Mouse (Mus musculus) limb, embryonic 14.5 days (tissue): ENCODE results near the gene Igsf6. TPM values are rescaled to one million over a fixed set of nuclear protein-coding genes. Genes with fewer than 3 reads are reported as not detected.

Experiments used
- ATAC-seq: fragments of 200-750 bp; cut with Nextera tagmentation; 2 replicates; pipeline ENCODE4 v1.8.0; 2017; ENCODE audit warnings: low read depth, moderate number of reproducible peaks, moderate TSS enrichment; ENCODE audit not compliant: low FRiP score
- DNase-seq: peaks from one replicate; pipeline ENCODE4 v3.0.0-alpha.2; 2015; ENCODE audit warnings: low spot score
- H3K27ac ChIP-seq: fragments of 300-500 bp; sonication (generic); replicated peaks from 2 replicates; pipeline ENCODE4 v1.5.1; 2014; ENCODE audit warnings: low read depth, mild to moderate bottlenecking, low read length, moderate library complexity, mixed read lengths
- H3K27me3 ChIP-seq: fragments of 300-500 bp; sonication (generic); 2 replicates; pipeline ENCODE4 v1.6.1; 2014; ENCODE audit warnings: low read length, mixed read lengths; ENCODE audit not compliant: control insufficient read depth, insufficient read depth
- H3K36me3 ChIP-seq: fragments of 300-500 bp; sonication (generic); 2 replicates; pipeline ENCODE4 v1.6.1; 2014; ENCODE audit warnings: mild to moderate bottlenecking, low read length, moderate library complexity, mixed read lengths; ENCODE audit not compliant: control insufficient read depth, insufficient read depth
- H3K4me1 ChIP-seq: fragments of 300-500 bp; sonication (generic); 2 replicates; pipeline ENCODE4 v1.6.1; 2014; ENCODE audit warnings: antibody characterized with exemption, low read length, mixed read lengths; ENCODE audit not compliant: control insufficient read depth, insufficient read depth
- H3K4me2 ChIP-seq: fragments of 300-500 bp; sonication (generic); replicated peaks from 2 replicates; pipeline ENCODE4 v1.6.1; 2014; ENCODE audit warnings: low read depth, mild to moderate bottlenecking, low read length, moderate library complexity; ENCODE audit not compliant: severe bottlenecking
- H3K4me3 ChIP-seq: fragments of 300-500 bp; sonication (generic); replicated peaks from 2 replicates; pipeline ENCODE4 v1.5.1; 2014; ENCODE audit warnings: low read length
- H3K9ac ChIP-seq: fragments of 300-500 bp; sonication (generic); 2 replicates; pipeline ENCODE4 v1.6.1; 2014; ENCODE audit warnings: mild to moderate bottlenecking, low read depth, low read length, moderate library complexity; ENCODE audit not compliant: severe bottlenecking
- H3K9me3 ChIP-seq: fragments of 300-500 bp; sonication (generic); 2 replicates; pipeline ENCODE4 v1.6.1; 2016; ENCODE audit warnings: low read length; ENCODE audit not compliant: control insufficient read depth
- POLR2A ChIP-seq: fragments of 200-500 bp; IDR thresholded peaks from 2 replicates; pipeline ENCODE4 v1.8.0; 2012; ENCODE audit warnings: inconsistent platforms, mild to moderate bottlenecking, moderate library complexity, borderline replicate concordance; ENCODE audit not compliant: insufficient read depth, insufficient read length; ENCODE audit errors: extremely low read depth
- WGBS: fragments of 180-500 bp; shearing (Covaris S2); extraction: QIAGEN DNeasy Blood & Tissue Kit; methylation state at CpG from one replicate; pipeline ENCODE4 v1.1.7; 2014; 5-methylcytosine and 5-hydroxymethylcytosine counted together
- polyA plus RNA-seq, 2 experiments: library from polyadenylated mRNA; depleted of rRNA in 1 of 2; stranded (reverse) in 1 of 2; unstranded in 1 of 2; fragments of >200 nt; fragmentation: Nextera tagmentation in 1 of 2; extraction: Ambion mirVana in 1 of 2; gene quantifications; 2 replicates each; pipeline versions ENCODE4 v1.2.1 to v1.2.3; 2012 to 2014

Igsf6 gene
- polyA plus RNA-seq, 2 experiments = 0.97 to 2.2 TPM

DNA sequence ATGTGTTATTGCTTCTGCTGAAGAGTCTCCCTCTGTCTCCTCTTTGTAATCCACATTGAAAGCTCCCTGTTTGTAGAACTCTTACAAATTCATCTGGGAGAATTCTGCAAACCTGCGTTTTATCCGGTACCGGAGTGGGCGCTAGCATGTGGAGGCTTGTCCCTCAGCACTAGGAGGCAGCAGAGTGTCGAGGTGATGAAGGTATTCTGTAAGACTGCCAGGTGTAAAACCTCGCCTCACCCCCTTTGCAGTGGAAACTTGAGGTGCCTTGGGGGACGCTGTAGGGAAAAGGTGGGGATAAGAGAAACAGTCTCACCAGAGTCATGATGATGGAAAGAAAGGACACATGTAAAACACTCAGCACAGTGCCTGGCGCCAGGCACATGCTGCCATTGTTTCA lies 54.1 kb downstream of the Igsf6 start:
- 37% methylated on average over 8 of the region's 8 CpGs for WGBS
- 0 out of 2 replicates have a peak, but pooled peaks cover 3% of the 10 kb centered on the region for H3K4me1 ChIP-seq
- H3K9me3 ChIP-seq = no peaks in the 10 kb centered on the region
- no peak overlapping the region for H3K4me2 ChIP-seq
- no peak for DNase-seq
- no peaks in the 10 kb centered on the region for H3K36me3 ChIP-seq
- no peak overlapping the region for H3K9ac ChIP-seq
- no peak overlapping the region for H3K4me3 ChIP-seq
- no peak for ATAC-seq
- no peak overlapping the region for H3K27ac ChIP-seq
- no peak for TF ChIP-seq POLR2A
- no peaks in the 10 kb centered on the region for H3K27me3 ChIP-seq

- Histone ChIP-seq H3K4me3 (no peak overlapping the region), H3K4me1 (0 out of 2 replicates have a peak, but pooled peaks cover 3% of the 10 kb centered on the region), H3K27ac (no peak overlapping the region), H3K27me3 (no peaks in the 10 kb centered on the region), H3K9me3 (no peaks in the 10 kb centered on the region), H3K36me3 (no peaks in the 10 kb centered on the region), H3K9ac (no peak overlapping the region), H3K4me2 (no peak overlapping the region)
- no peak for DNase-seq
- no peak for TF ChIP-seq POLR2A
- 83% methylated on average over 3 of the region's 3 CpGs for WGBS
- no peak for ATAC-seq
These were observed 55.6 kb downstream of the Igsf6 start for GRCm38 (mm10) chr7:121018778-121019177.

GRCm38 (mm10) chr7:121014486-121014885 lies 59.9 kb downstream of the Igsf6 start:
- peaks cover 21% of the 10 kb centered on the region for H3K4me1 ChIP-seq
- no peaks in the 10 kb centered on the region for H3K9me3 ChIP-seq
- no peak overlapping the region for H3K27ac ChIP-seq
- ATAC-seq (no peak), DNase-seq (no peak)
- 87% methylated on average over 10 of the region's 10 CpGs for WGBS
- no peak overlapping the region for H3K4me2 ChIP-seq
- no peak overlapping the region for H3K9ac ChIP-seq
- H3K27me3 ChIP-seq = no peaks in the 10 kb centered on the region
- no peak overlapping the region for H3K4me3 ChIP-seq
- no peak for TF ChIP-seq POLR2A
- no peaks in the 10 kb centered on the region for H3K36me3 ChIP-seq

Other genes with a start within 250 kb of the Igsf6 start
- gene Eef2k, start 231.7 kb downstream of the Igsf6 start, polyA plus RNA-seq (2012; rRNA removed) = 37.5 and 39.9 TPM in 2 replicates
- gene Eef2k, start 231.7 kb downstream of the Igsf6 start, polyA plus RNA-seq (2014; fragmentation: Nextera tagmentation; extraction: Ambion mirVana) = 22.4 and 23.9 TPM in 2 replicates
- 36.3 and 38.8 TPM in 2 replicates for gene Polr3e, start 156.8 kb downstream of the Igsf6 start, polyA plus RNA-seq (2012; rRNA removed)
- gene Polr3e, start 156.8 kb downstream of the Igsf6 start, polyA plus RNA-seq (2014; fragmentation: Nextera tagmentation; extraction: Ambion mirVana) = 25.8 and 26.2 TPM in 2 replicates
- 28.9 and 36.2 TPM in 2 replicates for gene Cdr2, start 92.3 kb downstream of the Igsf6 start, polyA plus RNA-seq (2012; rRNA removed)
- gene Cdr2, start 92.3 kb downstream of the Igsf6 start, polyA plus RNA-seq (2014; fragmentation: Nextera tagmentation; extraction: Ambion mirVana) = 17.0 and 19.4 TPM in 2 replicates
- 0.26 and 0.55 TPM in 2 replicates for gene Mfsd13b, start 92.1 kb downstream of the Igsf6 start, polyA plus RNA-seq (2012; rRNA removed)
- 0.36 TPM in 1 of 2 replicates, not detected in the other for gene Mfsd13b, start 92.1 kb downstream of the Igsf6 start, polyA plus RNA-seq (2014; fragmentation: Nextera tagmentation; extraction: Ambion mirVana)
- 91.6 and 94.8 TPM in 2 replicates for gene Mettl9, start 40.1 kb downstream of the Igsf6 start, polyA plus RNA-seq (2012; rRNA removed)
- gene Mettl9, start 40.1 kb downstream of the Igsf6 start, polyA plus RNA-seq (2014; fragmentation: Nextera tagmentation; extraction: Ambion mirVana) = 188 and 197 TPM in 2 replicates
- 0.48 and 0.53 TPM in 2 replicates for gene Otoa, start 7.1 kb upstream of the Igsf6 start, polyA plus RNA-seq (2012; rRNA removed)
- gene Otoa, start 7.1 kb upstream of the Igsf6 start, polyA plus RNA-seq (2014; fragmentation: Nextera tagmentation; extraction: Ambion mirVana) = 0.15 and 0.28 TPM in 2 replicates